Mouse (Mus musculus): ENCODE measurements around the gene Mef2a. TPM values are rescaled to one million over a fixed set of nuclear protein-coding genes. Genes with fewer than 3 reads are reported as not detected.
"Not testable (repeated sequence)": the region's sequence is repeated elsewhere in the genome, so short reads cannot be mapped to it uniquely, and the experiment has no call there.

The Mef2a gene
- polyA plus RNA-seq, 1 experiment from 2014 or later: 53.6 TPM

GRCm38 (mm10) chr7:67304937-67305336, 67.7 kb downstream of the Mef2a start:
- H3K9ac ChIP-seq: no peak overlapping the region
- no peaks in the 10 kb centered on the region for H3K27me3 ChIP-seq
- H3K9me3 ChIP-seq: no peaks in the 10 kb centered on the region
- no peak for ATAC-seq (ENCODE audit: insufficient number of reproducible peaks, low FRiP score, low TSS enrichment, low read depth)
- WGBS: 77% methylated on average over 3 of the region's 3 CpGs
- no peaks in the 10 kb centered on the region for H3K4me1 ChIP-seq
- no peak overlapping the region for H3K4me3 ChIP-seq
- no peak overlapping the region for H3K27ac ChIP-seq
- H3K4me2 ChIP-seq: no peak overlapping the region
- no peaks in the 10 kb centered on the region for H3K36me3 ChIP-seq

GRCm38 (mm10) chr7:67296419-67296818, 76.2 kb downstream of the Mef2a start:
- no peaks in the 10 kb centered on the region for H3K4me1 ChIP-seq
- WGBS: 92% methylated on average over 1 of the region's 1 CpGs
- no peak overlapping the region for H3K9ac ChIP-seq
- no peak overlapping the region for H3K4me3 ChIP-seq
- no peaks in the 10 kb centered on the region for H3K27me3 ChIP-seq
- H3K36me3 ChIP-seq: no peaks in the 10 kb centered on the region
- H3K9me3 ChIP-seq: no peaks in the 10 kb centered on the region
- no peak overlapping the region for H3K4me2 ChIP-seq
- no peak for ATAC-seq (ENCODE audit: insufficient number of reproducible peaks, low FRiP score, low TSS enrichment, low read depth)
- H3K27ac ChIP-seq: no peak overlapping the region

GRCm38 (mm10) chr7:67291356-67291755, 81.3 kb downstream of the Mef2a start:
- ATAC-seq (ENCODE audit: insufficient number of reproducible peaks, low FRiP score, low TSS enrichment, low read depth): no peak

GRCm38 (mm10) chr7:67287456-67287855, 85.2 kb downstream of the Mef2a start:
- no peak overlapping the region for H3K4me3 ChIP-seq
- no peak for ATAC-seq (ENCODE audit: insufficient number of reproducible peaks, low FRiP score, low TSS enrichment, low read depth)
- WGBS: 57% methylated on average over 4 of the region's 4 CpGs

More at GRCm38 (mm10) chr7:67291356-67291755, 81.3 kb downstream of the Mef2a start:
- WGBS: 75% methylated on average over 1 of the region's 1 CpGs
- Histone ChIP-seq H3K36me3 (no peaks in the 10 kb centered on the region), H3K4me2 (no peak overlapping the region), H3K9ac (no peak overlapping the region), H3K9me3 (no peaks in the 10 kb centered on the region), H3K27ac (no peak overlapping the region), H3K4me3 (no peak overlapping the region), H3K27me3 (no peaks in the 10 kb centered on the region), H3K4me1 (no peaks in the 10 kb centered on the region)

GRCm38 (mm10) chr7:67283581-67283980, 89.1 kb downstream of the Mef2a start:
- no peak for ATAC-seq (ENCODE audit: insufficient number of reproducible peaks, low FRiP score, low TSS enrichment, low read depth)
- H3K36me3 ChIP-seq: peaks cover 5% of the 10 kb centered on the region; the same call in 1 of the 2 replicates
- no peak overlapping the region for H3K4me3 ChIP-seq
- H3K4me1 ChIP-seq: no peaks in the 10 kb centered on the region
- H3K27ac ChIP-seq: no peak overlapping the region
- no peaks in the 10 kb centered on the region for H3K27me3 ChIP-seq
- no peak overlapping the region for H3K9ac ChIP-seq
- H3K9me3 ChIP-seq: no peaks in the 10 kb centered on the region
- WGBS: 94% methylated on average over 6 of the region's 6 CpGs
- no peak overlapping the region for H3K4me2 ChIP-seq

More at GRCm38 (mm10) chr7:67287456-67287855, 85.2 kb downstream of the Mef2a start:
- Histone ChIP-seq H3K27me3 (no peaks in the 10 kb centered on the region), H3K4me1 (no peaks in the 10 kb centered on the region), H3K9ac (no peak overlapping the region), H3K27ac (no peak overlapping the region), H3K36me3 (no peaks in the 10 kb centered on the region), H3K9me3 (no peaks in the 10 kb centered on the region), H3K4me2 (no peak overlapping the region)

GRCm38 (mm10) chr7:67270447-67270846, 102.2 kb downstream of the Mef2a start:
- peaks cover 12% of the 10 kb centered on the region for H3K36me3 ChIP-seq
- not testable (repeated sequence) for H3K4me2 ChIP-seq; H3K9me3 ChIP-seq; H3K4me3 ChIP-seq; ATAC-seq (ENCODE audit: insufficient number of reproducible peaks, low FRiP score, low TSS enrichment, low read depth); H3K27me3 ChIP-seq; H3K4me1 ChIP-seq; H3K9ac ChIP-seq; H3K27ac ChIP-seq
- WGBS: 88% methylated on average over 4 of the region's 4 CpGs

GRCm38 (mm10) chr7:67259828-67260563, 112.7 kb downstream of the Mef2a start:
- WGBS: 74% methylated on average over 4 of the region's 4 CpGs
- H3K9me3 ChIP-seq: no peaks in the 10 kb centered on the region
- H3K4me1 ChIP-seq: no peaks in the 10 kb centered on the region
- ATAC-seq (ENCODE audit: insufficient number of reproducible peaks, low FRiP score, low TSS enrichment, low read depth): no peak
- peaks cover 32% of the 10 kb centered on the region for H3K36me3 ChIP-seq
- no peak overlapping the region for H3K4me2 ChIP-seq
- H3K27me3 ChIP-seq: no peaks in the 10 kb centered on the region
- H3K9ac ChIP-seq: no peak overlapping the region
- no peak overlapping the region for H3K27ac ChIP-seq
- no peak overlapping the region for H3K4me3 ChIP-seq

GRCm38 (mm10) chr7:67246067-67246466, 126.6 kb downstream of the Mef2a start:
- Histone ChIP-seq H3K36me3 (peaks cover 25% of the 10 kb centered on the region), H3K4me2 (no peak overlapping the region), H3K4me3 (no peak overlapping the region), H3K9me3 (no peaks in the 10 kb centered on the region), H3K4me1 (no peaks in the 10 kb centered on the region), H3K27me3 (no peaks in the 10 kb centered on the region), H3K9ac (no peak overlapping the region), H3K27ac (no peak overlapping the region)
- no peak for ATAC-seq (ENCODE audit: insufficient number of reproducible peaks, low FRiP score, low TSS enrichment, low read depth)
- 73% methylated on average over 2 of the region's 2 CpGs for WGBS

- WGBS: 82% methylated on average over 1 of the region's 1 CpGs
- Histone ChIP-seq H3K9me3 (no peaks in the 10 kb centered on the region), H3K9ac (no peak overlapping the region), H3K4me3 (no peak overlapping the region), H3K27me3 (no peaks in the 10 kb centered on the region), H3K36me3 (peaks cover 23% of the 10 kb centered on the region), H3K27ac (no peak overlapping the region), H3K4me2 (no peak overlapping the region), H3K4me1 (no peaks in the 10 kb centered on the region)
- ATAC-seq (ENCODE audit: insufficient number of reproducible peaks, low FRiP score, low TSS enrichment, low read depth): no peak
These were observed 127.4 kb downstream of the Mef2a start for GRCm38 (mm10) chr7:67245255-67245654.

- Histone ChIP-seq H3K9me3 (no peaks in the 10 kb centered on the region), H3K27me3 (no peaks in the 10 kb centered on the region), H3K4me2 (no peak overlapping the region), H3K4me3 (no peak overlapping the region), H3K9ac (no peak overlapping the region), H3K4me1 (0 out of 2 replicates have a peak, but pooled peaks cover 2% of the 10 kb centered on the region), H3K36me3 (peaks cover 15% of the 10 kb centered on the region), H3K27ac (no peak overlapping the region)
- no peak for ATAC-seq (ENCODE audit: insufficient number of reproducible peaks, low FRiP score, low TSS enrichment, low read depth)
- WGBS: 32% methylated on average over 4 of the region's 4 CpGs
These were observed 128.8 kb downstream of the Mef2a start for GRCm38 (mm10) chr7:67243894-67244282.

- 32% methylated on average over 2 of the region's 2 CpGs for WGBS
- no peaks in the 10 kb centered on the region for H3K27me3 ChIP-seq
- no peak overlapping the region for H3K27ac ChIP-seq
- H3K9me3 ChIP-seq: no peaks in the 10 kb centered on the region
- no peak overlapping the region for H3K9ac ChIP-seq
- peaks cover 19% of the 10 kb centered on the region for H3K36me3 ChIP-seq
- H3K4me1 ChIP-seq: 0 out of 2 replicates have a peak, but pooled peaks cover 2% of the 10 kb centered on the region
- H3K4me2 ChIP-seq: no peak overlapping the region
- H3K4me3 ChIP-seq: no peak overlapping the region
- no peak for ATAC-seq (ENCODE audit: insufficient number of reproducible peaks, low FRiP score, low TSS enrichment, low read depth)
These were observed 129.4 kb downstream of the Mef2a start for GRCm38 (mm10) chr7:67243121-67243893.

GRCm38 (mm10) chr7:67241969-67242368, 130.7 kb downstream of the Mef2a start:
- H3K36me3 ChIP-seq: peaks cover 15% of the 10 kb centered on the region; the same call in 1 of the 2 replicates
- no peak overlapping the region for H3K27ac ChIP-seq
- H3K4me1 ChIP-seq: 0 out of 2 replicates have a peak, but pooled peaks cover 2% of the 10 kb centered on the region
- WGBS: 58% methylated on average over 3 of the region's 3 CpGs
- ATAC-seq (ENCODE audit: insufficient number of reproducible peaks, low FRiP score, low TSS enrichment, low read depth): no peak
- no peak overlapping the region for H3K9ac ChIP-seq
- H3K4me3 ChIP-seq: no peak overlapping the region
- H3K27me3 ChIP-seq: no peaks in the 10 kb centered on the region
- H3K4me2 ChIP-seq: no peak overlapping the region
- H3K9me3 ChIP-seq: no peaks in the 10 kb centered on the region
